Mouse (Mus musculus) spleen, postnatal 10 days (tissue): ENCODE data around the gene Ripply3.

Source experiments
- DNase-seq, 2 experiments: peaks; one replicate each; pipeline ENCODE4 v3.0.0; 2021 to 2022; ENCODE audit warnings: low spot score in 2 of 2

Ripply3 gene

GRCm38 (mm10) chr16:94327781-94328711 is at the start of gene Ripply3:
Ripply3 (plus strand) TSS chr16:94328420.
- peak; percentile 31 to 42 for DNase-seq

GRCm38 (mm10) chr16:94283972-94284371 is 44.2 kb upstream of the Ripply3 start:
- DNase-seq, result no peak

GRCm38 (mm10) chr16:94287826-94288225 is 40.4 kb upstream of the Ripply3 start:
- DNase-seq, result no peak

DNA sequence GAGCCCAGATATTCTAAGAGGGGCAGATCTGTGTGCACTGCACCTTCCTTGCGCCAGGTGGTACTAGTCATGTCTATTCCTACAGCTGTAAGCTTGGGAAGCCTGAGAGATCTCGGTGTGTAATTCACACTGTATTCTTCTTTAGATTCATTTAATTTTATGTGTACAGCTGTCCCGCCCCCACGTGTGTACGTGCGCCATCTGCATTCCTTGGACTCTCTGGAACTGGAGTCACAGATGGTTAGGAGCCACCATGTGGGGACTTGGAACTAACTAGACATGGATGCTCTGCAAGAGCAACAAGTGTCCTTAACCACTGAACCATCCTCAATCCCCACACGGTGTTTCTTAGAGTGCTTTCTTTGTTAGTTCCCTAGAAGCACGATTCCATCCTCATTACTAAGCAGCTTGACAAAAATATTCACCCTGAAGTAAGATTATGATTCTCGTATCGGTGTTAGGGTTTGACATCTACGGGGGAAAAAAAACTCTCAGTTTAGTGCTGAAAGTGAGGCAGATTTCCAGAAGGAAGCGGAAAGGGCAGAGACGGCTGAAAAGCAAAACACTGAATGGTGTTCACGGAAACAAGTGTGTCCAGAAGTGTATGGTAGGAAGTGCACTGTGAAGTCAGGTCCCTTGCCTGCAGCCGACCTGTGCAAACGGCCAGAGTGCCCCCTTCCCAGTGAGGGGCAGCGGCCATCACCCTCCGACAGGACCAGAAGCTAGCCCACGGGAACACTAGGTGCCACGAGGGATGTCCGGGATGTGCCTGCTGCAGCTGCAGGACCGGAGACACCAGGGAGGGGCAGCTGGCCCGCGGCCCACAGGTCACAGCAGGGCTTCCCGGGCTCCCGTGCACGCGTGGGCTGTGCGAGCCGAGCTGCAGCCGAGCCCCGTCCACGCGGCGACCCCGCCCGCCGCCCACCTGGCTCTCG is 38.8 kb upstream of the Ripply3 start:
- DNase-seq, result no peak

GRCm38 (mm10) chr16:94290073-94290999 is 37.9 kb upstream of the Ripply3 start:
- DNase-seq, result peak; percentile 36 to 73

DNA sequence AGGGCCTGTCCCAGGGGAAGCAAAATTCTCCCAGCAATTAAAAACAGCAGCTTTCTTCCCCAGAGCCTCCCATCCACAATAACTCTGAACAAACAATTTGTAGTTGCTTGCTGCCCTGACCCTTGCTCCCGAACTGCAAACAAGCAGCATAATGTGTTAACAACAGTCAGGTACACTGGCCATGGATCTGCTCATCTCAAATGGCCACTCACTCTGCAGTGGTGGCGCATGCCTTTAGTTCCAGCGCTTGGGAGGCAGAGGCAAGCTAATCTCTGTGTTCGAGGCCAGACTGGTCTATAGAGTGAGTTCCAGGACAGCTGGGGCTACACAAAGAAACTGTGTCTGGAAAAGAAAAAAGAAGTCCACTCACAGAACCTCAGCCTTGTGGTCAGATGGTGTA is 37.1 kb upstream of the Ripply3 start:
- DNase-seq, result no peak

DNA sequence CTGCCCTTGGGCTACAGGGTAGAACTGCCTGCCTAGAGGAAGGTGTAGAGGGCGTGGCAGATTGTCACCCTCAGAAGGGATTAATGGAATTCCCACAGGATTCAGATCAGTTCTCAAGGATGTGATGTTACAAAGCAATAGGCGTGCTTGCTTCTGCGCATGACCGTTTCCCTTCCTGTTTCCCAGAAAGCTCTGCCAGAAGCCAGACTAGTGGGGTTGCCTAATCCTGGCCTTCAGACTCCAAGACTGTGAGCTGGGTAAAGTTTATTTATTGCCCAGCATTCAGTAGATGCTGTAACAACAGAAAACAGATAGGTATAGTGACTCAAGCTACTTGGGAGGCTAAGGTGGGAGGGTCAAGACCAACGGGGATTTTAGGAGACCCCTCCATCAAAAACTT is 30.1 kb upstream of the Ripply3 start:
- no peak for DNase-seq

DNA sequence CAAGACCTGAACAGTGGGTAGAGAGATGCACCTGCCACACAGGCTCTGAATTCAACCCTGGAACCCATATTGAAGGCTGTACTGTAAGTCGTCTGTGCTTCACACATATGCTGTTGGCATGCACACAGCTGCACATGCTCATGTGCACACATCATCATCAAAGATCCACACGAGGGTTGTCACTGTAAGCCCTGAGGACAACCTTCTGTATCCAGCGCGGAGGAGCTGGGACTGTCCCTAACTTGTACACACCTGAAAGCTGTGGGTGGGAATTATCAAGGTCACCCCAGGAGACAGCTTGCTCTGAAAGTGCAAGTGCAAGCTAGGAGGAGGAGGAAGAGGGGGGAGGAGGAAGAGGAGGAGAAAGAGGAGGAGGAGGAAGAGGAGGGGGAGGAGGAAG is 29.0 kb upstream of the Ripply3 start:
- no peak for DNase-seq

DNA sequence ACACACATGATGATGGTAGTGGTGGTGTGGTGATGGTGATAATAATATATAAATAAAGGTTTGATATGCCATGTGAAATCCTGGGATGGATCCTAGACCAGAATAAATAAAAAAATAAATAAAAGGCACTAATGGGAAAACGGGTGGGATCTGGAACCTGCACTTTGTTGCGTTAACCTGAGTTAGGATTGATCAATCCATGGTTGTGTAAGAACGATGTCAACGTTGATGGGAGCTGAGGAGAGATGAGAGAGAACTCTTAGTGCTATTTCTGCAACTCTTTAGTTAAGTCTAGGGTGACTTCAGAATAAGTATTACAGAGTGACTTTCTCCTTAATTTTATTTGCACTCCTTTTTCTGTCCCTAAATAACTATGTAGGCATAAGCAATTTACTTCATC is 27.0 kb upstream of the Ripply3 start:
- no peak for DNase-seq

DNA sequence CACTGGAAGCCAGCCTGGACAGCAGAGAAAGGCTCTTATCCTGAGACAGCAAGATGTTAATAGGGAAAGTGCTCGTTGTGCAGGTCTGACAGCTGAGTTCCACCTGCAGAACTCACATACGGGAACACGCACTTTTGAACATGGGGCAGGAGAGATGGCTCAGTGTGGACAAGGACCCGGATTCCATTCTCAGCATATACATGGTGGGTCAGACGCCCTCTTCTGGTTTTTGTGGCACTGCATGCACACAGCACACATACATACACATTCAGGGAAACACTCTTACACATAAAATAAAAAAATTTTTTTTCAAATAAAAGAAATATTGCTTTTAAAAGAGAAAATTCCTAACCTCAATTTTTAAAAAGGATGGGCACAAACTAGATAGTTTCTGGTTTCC is 26.5 kb upstream of the Ripply3 start:
- DNase-seq, result no peak

DNA sequence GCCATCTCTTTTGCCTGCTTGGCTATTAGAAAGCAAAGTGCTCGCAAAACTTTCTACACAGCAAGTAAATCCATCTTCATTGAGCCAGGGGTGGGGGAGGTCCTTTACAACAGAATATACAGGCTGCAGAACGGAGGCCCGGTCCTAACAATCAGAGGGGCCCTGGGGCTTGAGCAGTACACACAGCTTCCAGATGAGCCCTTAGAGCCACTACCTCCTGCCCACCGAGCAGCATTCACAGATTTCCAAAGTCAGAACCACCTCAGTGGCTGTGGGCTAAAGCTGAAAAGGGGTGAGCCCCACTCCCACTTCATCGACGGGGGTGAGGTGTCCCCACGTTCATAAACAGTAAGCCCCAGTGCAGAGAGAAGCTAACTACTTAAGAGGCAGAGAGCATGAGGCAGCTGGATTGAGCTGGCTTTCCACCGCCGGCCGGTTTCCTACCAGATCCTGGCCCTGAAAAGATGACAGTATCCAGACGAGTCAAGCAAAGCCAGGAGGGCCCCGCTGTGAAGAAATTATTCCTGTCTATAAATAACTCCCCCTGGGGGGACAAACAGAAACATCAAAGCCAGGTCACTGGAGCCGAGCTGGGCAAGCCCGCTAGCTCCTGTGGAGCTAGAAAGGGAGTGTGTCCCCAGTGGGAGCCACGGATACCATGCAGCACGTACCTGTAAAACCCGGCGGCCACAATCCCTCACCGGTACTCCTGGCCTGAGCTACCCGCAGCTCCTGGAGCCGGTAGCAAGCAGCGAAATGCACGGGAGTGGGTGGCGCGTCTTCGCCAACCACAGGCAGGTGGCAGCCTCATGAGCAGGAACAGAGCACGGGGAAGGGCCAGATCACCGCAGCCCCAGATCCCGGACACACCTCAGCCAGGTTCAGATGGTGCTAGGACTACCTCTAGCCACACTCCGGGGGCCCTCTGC is 25.7 kb upstream of the Ripply3 start:
- DNase-seq, result peak in 1 of 2 experiments; percentile 29

DNA sequence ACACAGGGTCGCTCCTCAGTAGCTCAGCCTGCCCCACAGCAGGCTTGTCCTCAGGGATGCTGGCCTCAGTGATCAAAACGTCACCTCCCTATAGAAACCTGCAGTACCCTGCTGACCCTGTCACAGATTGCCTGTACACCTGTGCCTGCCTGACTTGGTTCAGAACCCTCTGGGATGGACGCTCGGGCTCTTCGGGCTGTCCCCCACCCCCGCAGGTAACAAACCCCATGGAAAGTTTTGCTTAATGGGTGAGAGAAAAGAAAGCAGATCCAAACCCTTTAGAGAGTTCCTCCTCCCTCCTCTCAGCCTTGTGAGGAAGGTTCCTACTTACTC is 25.1 kb upstream of the Ripply3 start:
- no peak for DNase-seq

DNA sequence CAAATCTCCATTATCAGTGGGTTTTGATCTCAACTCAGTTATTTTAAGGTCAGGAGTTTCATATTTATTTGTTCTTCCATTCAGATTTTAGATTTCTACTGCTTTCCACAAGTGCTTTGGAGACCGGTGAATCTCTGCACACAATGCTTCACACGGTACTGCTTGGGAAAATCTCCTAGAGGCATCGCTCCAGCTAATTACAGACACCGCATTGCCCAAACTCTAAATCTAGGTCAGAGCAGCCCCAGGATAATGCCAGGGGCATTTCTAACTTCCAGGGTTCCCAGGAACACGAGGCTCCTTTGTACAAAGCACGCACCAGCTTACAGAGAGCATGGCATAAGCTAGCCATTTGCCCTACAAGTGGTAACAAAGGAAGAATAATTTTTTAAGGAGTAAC is 20.7 kb upstream of the Ripply3 start:
- DNase-seq, result no peak

GRCm38 (mm10) chr16:94307942-94308341 is 20.3 kb upstream of the Ripply3 start:
- DNase-seq, result no peak

GRCm38 (mm10) chr16:94309025-94309424 is 19.2 kb upstream of the Ripply3 start:
- DNase-seq, result no peak

DNA sequence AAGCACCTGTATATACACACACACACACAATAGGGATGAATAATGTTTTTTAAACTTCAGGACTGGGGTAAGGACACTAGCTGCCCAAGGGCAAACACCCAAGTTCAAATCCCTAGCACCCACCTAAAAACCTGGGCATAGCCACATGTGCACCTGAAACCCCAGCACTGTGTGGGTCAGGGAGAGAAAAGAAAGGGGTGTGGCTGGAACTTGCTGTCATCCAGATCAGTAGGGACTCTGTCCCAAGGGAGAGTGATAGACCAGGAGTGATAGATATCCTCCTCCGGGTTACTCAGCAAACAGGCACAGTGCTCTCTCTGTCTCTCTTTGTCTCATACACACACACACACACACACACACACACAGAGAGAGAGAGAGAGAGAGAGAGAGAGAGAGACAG is 16.8 kb upstream of the Ripply3 start:
- no peak for DNase-seq

DNA sequence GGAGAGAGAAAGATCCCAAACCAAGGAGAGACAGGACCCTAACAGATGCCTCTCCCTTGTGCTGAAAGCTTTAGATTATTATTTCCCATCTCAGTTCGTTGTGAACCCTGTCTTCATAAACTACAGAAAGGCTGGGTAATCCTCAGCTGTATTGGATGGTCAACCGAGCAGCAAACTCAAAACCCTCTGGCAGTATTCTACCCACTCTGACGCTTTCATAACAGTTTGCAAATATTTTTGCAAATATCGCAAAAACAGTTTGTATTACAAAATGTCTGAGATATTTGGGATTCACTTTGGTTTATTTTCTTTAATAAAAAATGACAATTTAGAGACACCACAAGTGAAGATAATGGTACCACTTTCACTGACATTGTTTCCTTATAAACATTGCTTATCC is 16.3 kb upstream of the Ripply3 start:
- DNase-seq, result no peak

DNA sequence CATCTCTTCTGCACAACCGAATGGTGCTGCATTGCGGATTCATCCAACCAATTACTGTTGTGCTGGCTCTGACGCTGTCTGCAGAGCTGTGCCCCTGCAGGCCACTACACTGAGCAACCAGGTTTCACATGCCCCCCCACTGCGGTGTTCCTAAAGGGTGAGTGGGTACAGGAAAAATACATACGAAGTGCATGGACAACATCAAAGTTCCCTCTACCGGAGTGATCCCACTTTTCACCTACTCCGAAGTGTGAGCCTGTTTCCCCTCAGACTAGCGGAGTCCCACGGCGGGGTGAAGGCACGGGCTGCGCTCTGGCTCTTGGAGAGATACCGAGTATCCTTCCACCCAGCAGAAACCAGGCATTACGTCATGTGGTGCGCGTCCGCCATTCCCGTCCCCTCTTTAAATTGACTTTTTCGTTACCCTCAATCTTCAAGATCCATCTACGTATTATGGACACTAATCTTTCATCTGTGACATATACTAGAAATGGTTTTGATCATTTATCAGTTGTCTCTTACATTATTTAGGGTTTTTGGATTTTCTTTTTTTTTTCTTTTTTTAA is 15.5 kb upstream of the Ripply3 start:
- DNase-seq, result peak; percentile 54 to 78

DNA sequence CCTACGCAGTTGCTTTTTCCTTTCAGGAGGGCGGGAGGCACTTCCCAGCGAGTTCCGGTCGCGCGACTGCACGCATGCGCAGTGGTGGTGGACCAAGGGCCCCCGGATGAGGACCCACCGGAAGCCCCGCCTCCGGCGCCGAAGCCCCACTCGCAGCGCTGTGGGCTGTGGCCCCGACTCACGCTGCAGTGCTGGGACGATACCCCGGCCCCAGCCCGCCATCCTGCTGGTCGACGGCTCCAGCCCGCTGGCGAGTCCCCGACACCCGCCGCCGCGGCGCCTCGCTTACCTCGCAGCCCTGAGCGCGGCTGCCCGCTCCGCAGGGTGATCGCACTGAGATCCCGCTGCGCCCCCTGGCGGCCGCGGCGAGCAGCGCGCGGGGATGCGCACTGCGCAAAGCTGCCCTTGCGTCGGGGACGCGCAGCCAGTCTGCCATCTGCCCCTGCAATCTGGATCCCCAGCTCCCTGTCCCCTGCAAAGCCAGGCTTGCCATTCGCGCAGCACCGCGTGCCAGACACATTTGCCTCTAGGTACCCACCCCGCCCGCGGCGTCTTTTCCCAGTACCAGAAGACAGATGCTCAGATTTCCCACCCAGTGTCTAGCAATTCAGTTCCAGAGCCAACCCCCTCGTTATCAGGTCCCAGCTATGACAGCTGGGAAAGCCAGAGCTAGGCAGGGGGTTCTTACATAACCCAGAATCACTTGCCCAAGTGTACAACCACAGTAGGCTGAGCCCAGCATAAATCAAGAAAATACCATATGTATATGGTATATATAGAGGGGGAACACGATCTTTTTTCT is 14.8 kb upstream of the Ripply3 start, which contains the start of gene Hlcs:
TSS of gene Hlcs (minus strand) at position 343 of the 802 bp plus-strand sequence.
- DNase-seq, result peak; percentile 97 to 98
